Mouse (Mus musculus): ENCODE results near the gene Itgb8. TPM values are rescaled to one million over a fixed set of nuclear protein-coding genes. Genes with fewer than 3 reads are reported as not detected.

Itgb8 gene
- total RNA-seq (2021) = 10 to 100 TPM; 35.8 to 37.6 TPM
- long read RNA-seq, experiment 1, partial matches to known transcripts = 2 of 8 reads
- long read RNA-seq, experiment 1, other reads (novel, unspliced or antisense) = 6 of 8 reads
- long read RNA-seq, experiment 2, full-length matches to known transcripts = 1 of 5 reads
- long read RNA-seq, experiment 2, partial matches to known transcripts = 1 of 5 reads
- long read RNA-seq, experiment 2, other reads (novel, unspliced or antisense) = 3 of 5 reads

DNA sequence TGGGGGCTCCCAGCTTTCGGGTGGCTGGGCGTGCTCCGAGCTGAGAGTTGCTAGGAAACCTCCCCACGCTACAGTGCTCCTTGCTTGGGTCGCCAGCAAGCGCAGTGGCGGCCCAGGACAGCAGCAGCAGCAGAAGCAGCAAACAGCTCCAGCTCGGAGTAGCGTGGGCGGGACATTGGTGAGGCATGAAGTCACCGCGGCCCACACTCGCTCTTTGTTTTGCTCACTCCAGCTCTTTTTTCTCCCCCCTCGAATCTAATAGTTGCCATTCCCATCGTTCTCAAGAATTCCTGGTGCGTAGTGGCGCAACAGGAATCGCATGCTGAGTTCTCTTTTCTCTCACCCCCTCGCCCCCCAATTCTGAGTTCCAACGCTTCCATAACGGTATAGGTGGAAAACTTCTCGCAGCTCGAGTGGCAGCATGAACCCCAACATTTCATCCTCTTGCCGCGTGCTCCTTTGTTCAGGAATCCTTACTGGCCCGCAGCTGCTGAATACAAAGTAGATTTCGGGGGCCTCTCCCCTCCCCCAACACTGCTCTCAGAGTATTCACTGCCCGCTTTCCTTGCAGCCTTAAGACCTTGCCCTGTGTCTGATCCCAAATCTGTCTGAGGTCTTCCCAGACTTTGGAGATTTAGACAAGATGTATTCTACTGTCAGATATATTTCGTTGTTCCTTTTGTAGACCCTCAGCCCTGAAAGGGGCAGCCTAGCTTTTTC is at the start of gene Itgb8:
Gene Itgb8, minus strand, starts transcription at position 107 of the 720 bp plus-strand sequence.
- peak; percentile 87 to 91 for DNase-seq (ENCODE audit: low spot score in 2 of 2)

DNA sequence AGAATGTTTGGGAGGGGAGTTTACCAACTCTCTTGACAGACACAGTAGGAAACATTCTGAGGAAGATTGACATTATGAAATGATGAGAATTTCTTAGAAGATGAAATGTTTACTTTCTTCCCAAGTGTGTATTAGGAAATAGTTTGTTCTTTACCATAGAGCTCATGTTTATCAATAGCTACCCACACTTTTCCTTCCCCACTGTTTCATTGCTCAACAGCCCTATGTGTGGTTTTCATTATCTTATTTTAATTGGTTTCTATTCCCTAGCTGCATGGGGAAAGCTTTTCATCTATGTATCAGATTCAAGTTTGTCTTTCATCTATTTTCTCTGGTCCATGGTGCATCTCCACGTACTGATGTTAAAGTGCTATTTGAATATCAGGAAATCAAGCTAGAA is 37.7 kb upstream of the Itgb8 start:
- DNase-seq (ENCODE audit: low spot score in 2 of 2) = no peak

DNA sequence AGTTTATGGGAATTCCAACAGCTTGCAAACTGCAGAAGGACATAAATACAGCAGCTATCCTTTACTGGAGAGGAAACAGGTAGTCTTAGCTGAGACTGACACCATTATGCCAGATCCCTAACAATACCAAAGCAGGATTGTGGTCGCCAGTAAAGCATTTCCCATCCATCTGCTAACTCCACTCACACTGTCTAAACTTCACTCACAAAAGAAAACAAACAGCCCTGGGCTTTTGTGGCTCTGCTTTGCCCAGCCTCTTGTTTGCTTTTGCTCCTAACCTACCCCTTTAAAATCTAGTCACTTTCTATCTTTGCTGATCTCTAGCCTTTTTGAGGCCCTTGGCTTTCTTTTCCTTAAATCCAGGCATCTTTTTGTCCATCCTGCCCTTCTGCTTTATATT is 35.0 kb upstream of the Itgb8 start:
- no peak for DNase-seq (ENCODE audit: low spot score in 2 of 2)

DNA sequence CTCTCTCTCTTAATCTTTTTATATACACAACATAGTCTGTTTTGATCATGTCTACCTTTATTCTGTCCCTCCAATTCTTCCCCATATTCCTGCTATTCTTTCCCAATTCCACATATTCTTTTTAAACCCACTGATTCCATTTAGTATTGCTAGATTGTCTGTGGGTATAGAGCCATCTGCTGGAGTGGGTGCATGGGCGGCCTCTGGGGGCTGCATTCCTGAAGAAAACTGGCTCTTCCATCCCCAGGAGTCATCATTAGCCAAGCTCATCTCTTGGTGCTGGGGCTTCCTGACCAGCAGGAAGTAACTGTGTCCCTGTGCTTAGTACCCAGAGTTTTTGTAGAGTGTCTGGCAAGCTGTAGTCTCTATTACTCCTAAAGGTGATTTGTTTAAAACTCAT is 33.4 kb upstream of the Itgb8 start:
- no peak for DNase-seq (ENCODE audit: low spot score in 2 of 2)

DNA sequence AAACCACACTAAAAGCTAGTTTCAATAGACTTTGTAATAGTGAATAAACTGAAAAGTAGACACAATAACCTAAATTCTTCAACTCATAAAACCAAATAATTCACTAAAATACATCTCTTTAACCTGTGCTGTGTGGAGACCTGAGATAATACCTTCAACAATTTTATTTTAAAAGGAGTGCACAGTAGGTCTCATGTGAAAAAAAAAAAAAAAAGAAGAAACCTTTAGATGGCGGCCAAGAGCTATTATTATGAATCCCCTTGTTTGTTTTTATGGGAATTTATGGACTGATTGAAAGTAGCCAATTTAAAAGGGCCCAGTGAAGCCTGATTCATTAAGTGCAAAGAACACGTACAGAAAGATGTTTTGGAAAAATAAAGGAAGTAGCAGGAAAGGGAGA is 31.4 kb upstream of the Itgb8 start:
- no peak for DNase-seq (ENCODE audit: low spot score in 2 of 2)

DNA sequence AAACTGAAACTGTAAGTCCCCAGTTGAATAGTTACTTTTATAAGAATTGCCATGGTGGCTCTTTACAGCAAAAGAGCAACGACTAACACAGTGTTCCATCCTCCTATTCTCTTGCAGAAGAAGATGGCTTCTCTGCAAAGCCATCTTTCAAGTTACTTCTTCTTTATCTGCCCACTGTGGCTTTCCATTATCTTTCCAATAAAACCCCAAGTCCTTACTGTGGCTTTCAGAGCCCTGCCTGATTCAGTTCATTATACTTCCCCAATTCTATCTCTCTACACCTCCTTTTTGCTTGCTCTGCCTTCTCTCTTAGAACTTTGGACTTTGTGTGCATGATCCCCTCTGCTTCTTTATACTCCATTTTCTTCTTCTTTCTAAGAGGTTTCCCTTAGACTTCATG is 30.1 kb upstream of the Itgb8 start:
- no peak for DNase-seq (ENCODE audit: low spot score in 2 of 2)

DNA sequence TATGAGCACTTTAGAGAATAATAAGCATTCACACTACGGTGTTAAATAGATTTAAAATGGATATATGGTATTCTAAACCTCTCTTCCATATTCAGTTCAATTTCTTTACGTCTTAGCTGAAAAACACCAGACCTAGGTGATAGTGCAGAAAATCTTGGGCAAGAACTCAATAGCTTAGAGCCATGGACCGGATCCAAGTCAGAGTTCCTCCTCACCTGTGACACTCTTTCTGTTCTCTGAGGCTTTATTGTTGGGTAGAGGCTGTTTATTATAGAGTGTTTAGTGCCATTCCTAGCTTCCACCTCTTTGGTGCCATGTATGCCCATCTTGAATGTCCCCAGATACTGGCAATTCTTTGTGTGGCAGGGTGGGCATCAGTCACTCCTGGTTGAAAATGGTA is 25.9 kb upstream of the Itgb8 start:
- no peak for DNase-seq (ENCODE audit: low spot score in 2 of 2)

DNA sequence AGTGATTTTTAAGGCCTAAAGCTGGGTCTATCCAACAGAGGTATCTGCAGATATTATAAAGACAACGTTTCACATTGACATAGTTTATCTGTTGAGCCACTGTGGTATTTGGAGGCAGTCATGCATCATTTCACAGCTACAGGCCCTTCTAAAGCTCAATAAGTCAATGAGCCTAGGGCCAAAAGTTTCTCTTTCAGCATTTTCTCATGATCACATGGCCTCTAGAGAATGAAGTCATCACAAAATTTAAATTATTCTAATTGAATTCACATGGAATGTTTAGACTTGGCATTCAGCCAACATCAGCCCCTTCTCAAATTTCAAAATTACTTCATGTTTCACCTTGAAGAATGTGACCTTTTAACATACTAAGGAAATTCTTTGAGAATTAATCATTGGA is 10.0 kb upstream of the Itgb8 start:
- DNase-seq (ENCODE audit: low spot score in 2 of 2) = no peak

DNA sequence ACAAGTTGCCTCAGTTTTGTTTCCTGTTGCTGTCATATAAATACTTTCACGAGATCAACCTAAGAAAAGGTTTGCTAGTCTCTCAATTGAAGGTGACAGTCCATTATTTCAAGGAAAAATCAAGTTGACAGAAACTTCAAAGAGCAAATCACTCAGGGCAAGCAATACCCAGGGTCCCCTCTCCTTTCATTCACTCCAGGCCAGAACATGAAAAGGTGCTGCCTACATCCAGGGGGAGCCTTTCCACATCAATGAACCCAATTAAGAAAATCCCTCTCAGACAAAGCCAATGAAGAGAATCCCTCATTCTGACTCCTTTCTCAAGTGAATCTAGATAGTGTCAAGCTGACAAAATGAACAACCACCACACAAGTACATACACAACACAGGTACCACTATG is 2.5 kb upstream of the Itgb8 start:
- no peak for DNase-seq (ENCODE audit: low spot score in 2 of 2)

DNA sequence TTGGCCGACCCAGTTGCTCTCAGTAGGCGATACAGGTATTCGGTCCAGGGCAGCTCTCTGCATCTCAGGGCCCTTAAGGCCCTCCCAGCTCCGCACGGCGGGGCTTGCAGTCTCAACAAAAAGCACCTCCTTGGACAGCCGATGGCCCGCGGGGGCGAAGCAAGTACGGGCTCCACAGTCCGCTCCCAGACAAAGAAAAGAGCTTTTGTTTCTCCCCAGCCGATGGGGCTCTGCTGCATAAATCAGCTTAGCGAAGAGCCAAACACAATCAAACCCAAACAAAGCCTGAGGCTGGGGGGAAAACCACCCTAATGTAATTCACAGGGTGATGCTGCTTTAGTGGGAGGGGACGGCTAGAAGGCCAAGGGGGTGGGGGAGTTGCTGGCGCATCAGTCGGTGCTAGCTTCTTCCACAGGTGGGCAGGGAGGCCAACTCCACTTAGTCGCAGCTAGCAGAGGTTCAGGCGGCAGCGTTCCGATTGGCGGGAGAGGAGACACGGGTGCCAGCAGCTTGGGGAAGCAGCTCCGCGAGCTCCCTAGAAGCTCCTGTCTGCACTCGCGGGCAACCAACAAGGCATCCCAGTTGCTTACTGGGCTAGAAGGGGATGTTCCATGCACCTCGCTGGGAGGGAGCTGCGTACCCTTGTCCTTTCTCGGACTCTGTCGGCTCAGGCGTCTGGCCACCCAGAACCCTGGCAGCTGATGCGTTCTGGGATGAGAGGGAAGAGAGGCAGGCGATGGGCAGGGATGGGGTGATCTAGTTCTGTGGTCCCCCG is 494 bp downstream of the Itgb8 start:
- peak; percentile 58 to 76 for DNase-seq (ENCODE audit: low spot score in 2 of 2)

DNA sequence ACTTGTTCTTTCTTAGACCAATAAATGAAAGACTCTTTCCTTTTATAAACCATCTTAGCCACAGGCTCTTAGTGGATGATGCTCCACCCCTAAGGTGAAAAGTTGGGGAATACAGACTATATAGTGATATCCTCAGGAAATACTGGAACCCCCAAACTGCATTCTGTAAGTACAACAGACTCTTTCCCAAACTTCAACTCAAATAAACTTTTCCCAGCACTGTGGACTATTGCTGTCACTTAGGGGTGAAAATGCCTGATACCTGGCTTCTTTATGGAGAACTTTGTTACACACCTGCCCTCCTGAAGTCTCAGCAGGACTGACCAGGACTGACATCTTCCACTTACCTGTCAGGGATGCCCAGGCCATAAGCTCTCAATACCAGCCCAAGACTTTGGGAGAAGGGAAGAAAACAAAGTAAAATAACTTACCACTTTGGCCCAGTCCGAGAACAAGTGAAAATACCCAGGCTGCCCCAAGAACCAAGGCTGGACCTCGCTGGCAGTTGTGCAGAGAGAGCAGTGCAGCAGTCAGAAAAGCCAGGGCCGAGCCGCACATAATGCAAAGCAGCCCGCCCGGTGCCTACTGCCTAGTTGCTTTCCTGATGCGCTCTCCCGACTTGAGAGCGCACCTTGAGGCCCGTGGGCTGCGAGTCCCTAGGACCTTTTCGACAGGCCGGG is 1.2 kb downstream of the Itgb8 start:
- no peak for DNase-seq (ENCODE audit: low spot score in 2 of 2)

DNA sequence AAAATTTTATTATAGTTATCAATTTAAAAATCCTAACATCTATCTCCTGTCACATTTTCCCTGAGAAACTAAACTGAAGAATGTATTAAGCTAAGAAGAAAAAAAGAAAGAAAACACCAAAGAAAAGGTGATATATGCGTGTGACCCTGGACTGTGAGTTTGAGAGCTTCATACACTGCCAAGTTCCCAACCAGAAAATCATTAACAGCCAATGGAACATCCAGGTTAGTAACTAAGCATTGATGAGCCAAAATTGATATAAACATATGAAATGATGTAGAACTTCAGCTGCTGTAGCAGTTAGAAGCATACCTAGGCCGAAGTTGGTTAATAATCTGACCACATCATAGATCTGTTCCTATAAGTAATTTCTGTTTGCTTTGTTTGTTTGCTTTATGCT is 6.8 kb downstream of the Itgb8 start:
- DNase-seq (ENCODE audit: low spot score in 2 of 2) = no peak

DNA sequence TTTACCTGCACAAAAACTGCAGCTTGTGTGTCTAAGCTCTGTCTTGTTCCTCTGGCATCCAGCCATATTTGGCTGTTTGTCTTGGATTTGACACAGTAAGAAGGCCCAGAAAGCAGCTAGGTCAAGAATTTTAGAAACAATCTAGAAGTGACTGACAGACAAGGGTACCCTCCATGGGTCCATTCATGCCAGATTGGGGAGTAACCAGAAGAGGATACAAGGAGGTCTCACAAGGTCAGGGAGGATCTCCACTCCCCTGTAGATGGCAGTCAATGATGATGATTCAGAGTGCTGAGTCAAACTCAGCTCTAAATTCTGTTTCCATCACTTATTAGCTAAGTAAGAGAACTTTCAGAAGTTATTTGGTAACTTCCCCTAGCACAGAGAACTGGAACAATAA is 8.2 kb downstream of the Itgb8 start:
- no peak for DNase-seq (ENCODE audit: low spot score in 2 of 2)

DNA sequence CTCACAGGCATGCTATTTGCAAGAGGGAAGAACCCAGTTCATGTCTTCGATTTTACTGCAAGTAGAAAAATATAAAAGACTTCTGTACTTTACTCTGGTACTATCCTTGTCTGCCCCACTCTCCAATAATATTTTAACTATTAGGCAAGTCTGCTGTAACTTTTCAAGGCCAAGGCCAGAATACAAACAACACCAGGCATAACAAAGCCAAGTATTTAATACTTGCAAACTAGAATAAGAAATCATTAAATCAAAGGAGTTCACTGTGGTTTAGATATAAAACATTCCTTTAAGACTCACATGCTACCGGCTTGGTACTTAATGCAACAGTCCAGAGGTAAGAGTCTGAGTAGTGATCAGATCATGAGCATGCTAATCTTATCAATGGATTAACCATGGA is 9.0 kb downstream of the Itgb8 start:
- DNase-seq (ENCODE audit: low spot score in 2 of 2) = no peak

DNA sequence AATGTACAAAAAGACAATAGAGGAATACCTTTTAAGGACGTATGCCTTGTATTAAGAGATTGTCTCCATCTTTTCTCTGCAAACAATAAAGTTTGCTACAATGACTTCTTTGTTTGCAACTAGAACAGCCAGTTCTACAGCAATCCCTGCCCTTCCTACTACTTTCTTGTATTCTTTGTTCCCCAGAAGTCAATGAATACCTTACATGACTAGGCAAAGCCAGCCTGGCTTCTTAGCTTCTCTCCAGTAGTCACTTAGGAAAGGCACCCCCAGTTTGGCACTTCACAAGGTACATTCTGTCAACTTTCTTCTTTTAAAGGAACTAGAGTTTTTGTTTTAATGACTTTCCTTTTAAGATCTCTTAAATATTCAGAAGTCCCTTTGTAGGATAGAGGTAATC is 10.7 kb downstream of the Itgb8 start:
- no peak for DNase-seq (ENCODE audit: low spot score in 2 of 2)

DNA sequence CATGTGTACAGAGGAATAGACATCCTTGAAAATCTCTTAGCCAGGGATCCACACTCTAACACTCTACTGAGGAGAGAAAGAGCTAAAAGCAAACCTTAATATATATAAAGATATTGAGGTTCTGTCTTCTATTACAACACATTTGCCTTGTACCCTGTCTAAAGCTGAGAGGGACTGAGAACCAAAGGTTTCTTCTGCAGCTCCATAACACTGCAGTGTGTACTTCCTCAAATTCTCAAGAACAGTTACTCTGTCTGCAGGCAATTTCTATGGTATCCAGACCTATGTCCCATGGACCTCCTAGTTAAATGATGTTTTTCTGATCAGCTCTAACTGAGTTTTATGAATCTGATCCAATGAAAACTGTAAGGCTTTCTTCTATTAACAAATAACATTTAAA is 13.9 kb downstream of the Itgb8 start:
- DNase-seq (ENCODE audit: low spot score in 2 of 2) = no peak

DNA sequence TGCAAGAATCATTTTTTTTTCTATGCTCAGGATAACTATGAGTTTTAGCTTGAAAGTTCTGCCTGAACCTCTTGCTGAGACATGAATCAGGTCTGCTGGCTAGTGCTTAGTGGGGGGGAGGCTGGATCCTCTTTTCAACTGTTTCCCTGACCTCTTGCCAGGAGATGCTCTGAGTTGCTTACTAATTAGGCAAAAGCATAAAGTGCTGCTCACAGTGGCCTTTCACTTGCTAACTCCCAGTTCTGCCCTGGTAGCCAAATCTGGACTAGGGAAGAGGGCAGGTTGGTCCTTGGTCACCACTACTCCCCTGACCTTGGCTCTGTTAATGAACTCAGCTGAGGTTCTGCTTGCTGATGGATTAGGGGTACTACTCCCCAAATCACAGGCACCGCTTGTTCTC is 19.2 kb downstream of the Itgb8 start:
- no peak for DNase-seq (ENCODE audit: low spot score in 2 of 2)

DNA sequence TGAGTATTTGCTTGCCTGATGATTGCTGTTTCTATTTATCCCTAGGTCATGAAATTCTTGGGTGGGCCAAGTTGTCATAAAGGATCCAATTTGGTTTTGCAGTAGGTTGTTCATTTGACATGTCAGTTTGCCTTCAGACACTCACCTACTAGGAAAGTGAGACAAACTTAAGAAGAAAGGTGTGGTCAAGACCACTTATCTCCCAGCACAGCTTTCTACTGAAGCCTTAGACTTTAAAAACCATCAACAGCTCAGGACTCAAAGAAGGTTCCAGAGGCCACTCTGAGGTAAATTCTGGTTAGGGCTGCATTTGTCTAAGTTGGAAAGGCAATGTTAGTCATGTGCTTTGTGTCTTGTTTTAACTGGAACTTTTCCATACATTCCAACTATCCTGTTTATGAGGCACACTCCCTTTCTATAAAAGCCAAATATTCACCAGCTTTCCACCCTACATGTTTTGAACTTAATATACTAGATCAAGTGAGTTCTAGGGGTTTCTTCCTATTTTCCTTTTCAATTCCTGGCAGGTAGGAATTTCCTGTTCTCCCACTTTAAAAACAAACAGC is 20.8 kb downstream of the Itgb8 start:
- DNase-seq (ENCODE audit: low spot score in 2 of 2) = no peak

DNA sequence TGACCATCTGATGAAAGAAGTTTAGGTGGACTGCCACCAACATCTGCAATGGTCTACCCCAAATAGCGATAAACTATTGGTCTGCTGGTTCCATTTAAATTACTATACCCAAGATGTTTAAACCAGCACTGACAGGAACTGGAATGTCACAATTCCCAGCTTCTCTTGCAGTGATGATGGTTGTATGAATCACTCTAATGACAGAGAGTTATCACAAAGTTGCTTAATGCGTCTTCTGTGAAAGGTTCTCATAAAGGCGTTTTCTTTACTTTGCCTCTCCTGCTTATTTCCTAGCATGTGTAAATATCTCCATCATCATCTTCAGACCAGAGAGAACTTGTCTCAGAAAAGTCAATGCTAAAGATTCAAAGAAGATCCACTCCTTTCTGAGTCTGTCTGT is 23.4 kb downstream of the Itgb8 start:
- DNase-seq (ENCODE audit: low spot score in 2 of 2) = no peak

DNA sequence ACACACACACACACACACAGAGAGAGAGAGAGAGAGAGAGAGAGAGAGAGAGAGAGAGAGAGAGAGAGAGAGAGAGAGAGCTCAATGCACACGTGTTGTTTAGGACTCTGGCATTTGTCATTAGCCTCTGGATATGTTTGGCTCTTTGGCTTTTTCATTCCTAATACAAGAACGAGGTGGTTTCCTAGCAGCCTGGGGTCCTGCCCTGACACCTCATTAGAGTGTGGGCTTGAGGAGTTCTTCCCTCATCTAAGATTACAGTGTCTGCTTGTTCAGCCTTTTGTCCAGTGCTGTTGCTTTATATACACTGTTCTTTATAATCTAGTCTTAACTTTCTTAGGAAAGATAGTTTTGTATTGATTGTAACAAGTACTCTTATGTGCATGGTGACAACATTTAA is 27.1 kb downstream of the Itgb8 start:
- DNase-seq (ENCODE audit: low spot score in 2 of 2) = no peak

DNA sequence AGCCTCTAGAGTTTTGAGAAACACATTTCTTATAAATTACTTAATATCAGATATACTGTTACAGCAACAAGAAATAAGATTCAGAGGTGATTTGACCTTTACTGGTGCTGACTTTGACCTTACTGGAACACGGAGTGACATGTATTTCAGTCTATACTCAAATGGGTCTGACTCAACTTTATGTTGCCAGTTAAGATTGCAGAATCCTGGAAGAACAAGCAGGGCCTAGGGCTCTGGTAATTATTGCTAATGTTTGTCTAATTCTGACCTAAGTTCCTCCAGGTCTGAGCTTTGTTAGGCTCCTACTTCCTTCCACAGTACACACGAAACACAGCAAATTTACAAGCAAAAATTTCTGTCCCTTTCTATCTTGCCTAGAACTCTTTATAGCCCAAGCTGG is 28.0 kb downstream of the Itgb8 start:
- DNase-seq (ENCODE audit: low spot score in 2 of 2) = no peak

DNA sequence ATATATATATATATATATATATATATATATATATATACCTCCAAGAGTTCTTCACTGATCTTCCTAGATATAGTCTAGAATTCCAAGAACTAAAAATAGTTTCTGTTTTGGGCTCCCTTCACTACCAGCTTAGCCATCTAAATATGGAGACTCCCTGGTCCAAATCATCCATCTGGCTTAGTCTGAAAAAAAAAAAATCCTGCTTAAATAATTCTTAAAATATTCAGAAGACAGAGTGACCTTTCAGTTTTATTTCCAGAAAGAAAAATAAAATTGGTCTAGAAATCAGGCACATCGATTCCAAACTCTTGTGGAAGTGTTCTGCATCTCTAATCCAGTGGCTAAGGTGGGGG is 28.6 kb downstream of the Itgb8 start:
- DNase-seq (ENCODE audit: low spot score in 2 of 2) = no peak

Data from left cerebral cortex, adult 18-20 months (tissue).